Mouse (Mus musculus) heart, postnatal 0 days (tissue): ENCODE measurements around the gene Amdhd2.

Experiments used
- CTCF ChIP-seq: IDR thresholded peaks from 2 replicates; pipeline ENCODE4 v1.5.1; 2016; ENCODE audit warnings: antibody characterized with exemption, control low read depth, low read depth
- EP300 ChIP-seq: IDR thresholded peaks from 2 replicates; pipeline ENCODE4 v1.6.1; 2016; ENCODE audit warnings: antibody characterized with exemption, low read depth

DNA sequence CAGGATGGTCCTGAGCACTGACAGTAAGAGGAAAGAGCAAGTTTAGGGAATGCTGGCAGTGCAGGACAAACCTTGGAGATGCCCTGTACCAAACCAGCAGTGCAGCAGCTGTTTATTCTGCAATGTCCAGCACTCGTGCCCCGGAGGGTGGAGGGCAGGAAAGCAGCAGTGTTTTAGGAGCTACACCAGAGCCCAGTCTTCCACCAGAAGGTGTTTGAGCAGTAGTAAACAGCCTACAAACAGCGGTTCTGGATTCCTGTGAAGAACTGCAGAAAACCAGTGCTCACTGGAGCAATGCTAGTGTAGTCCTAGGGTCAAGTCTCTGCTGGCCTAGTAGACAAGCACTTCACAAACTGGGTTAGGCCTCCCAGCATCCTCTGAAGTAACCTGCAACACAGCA lies 10.7 kb upstream of the Amdhd2 start:
- TF ChIP-seq CTCF: no peak
- no peak for TF ChIP-seq EP300
